Mouse (Mus musculus) megakaryocyte, embryonic 14.5 days (primary cell): ENCODE measurements around the gene Zbtb24.
"Not testable (repeated sequence)": the region's sequence is repeated elsewhere in the genome, so short reads cannot be mapped to it uniquely, and the experiment has no call there.

Experiments
- FLI1 ChIP-seq: IDR thresholded peaks from 2 replicates; pipeline ENCODE4 v1.6.1; 2012; ENCODE audit warnings: low read length, inconsistent platforms, mixed read lengths
- GATA1 ChIP-seq: IDR thresholded peaks from 3 replicates; pipeline ENCODE4 v1.6.1; 2012; ENCODE audit warnings: mixed read lengths, low read length, inconsistent platforms, borderline replicate concordance

- not testable (repeated sequence) for TF ChIP-seq GATA1, FLI1
Measured at GRCm38 (mm10) chr10:41415368-41415767, 34.8 kb upstream of the Zbtb24 start.
